Mouse (Mus musculus) adipocyte (in vitro differentiated cells): Measurements from ENCODE around the gene Prkd3.
A peak's percentile ranks its signal among the peaks of the same experiment; 100 is the strongest.

Experiments
- DNase-seq: peaks from one replicate; pipeline ENCODE4 v3.0.0-alpha.2; 2016; ENCODE audit warnings: low spot score

Prkd3 gene

DNA sequence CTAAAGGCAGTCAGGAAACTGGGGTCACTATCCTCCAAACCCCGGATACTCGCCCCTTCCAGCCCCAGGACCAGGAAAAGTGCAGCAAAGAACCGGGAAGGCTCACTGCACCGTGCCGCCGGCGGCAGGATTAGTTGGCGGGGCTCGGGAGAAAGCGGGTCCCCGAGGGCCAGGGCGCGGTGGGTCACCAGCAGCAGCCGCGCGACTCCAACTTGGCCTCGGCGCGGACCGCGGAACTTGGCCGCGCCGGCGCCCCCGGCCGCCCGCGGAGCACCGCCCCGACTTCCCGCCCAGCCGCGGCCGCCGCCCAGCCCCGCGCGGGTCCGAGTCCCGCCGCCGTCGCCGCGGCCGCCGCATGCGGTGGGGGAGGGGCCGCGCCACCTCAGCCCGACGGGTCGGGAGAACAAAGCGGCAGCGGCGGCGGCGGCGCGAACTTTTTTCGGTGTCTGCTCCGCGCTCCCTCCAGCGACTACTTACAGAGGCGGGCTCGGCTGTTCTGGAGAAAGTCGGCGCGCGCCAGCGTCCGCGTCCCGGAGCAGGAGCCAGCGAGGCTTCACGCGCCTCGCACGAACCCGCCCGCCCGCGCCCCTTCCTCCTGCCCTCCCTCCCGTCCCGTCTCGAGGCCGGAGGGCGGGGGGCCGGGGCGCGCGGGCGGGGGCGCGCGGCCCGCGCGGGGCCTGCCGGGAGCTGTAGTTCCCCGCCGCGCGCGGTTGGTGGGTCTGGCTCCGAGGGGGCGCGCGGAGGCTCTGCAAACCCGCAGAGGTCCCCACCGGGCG is at the start of gene Prkd3:
TSS of gene Prkd3 (minus strand) at position 609 of the 776 bp plus-strand sequence.
- peak; percentile 40 for DNase-seq

DNA sequence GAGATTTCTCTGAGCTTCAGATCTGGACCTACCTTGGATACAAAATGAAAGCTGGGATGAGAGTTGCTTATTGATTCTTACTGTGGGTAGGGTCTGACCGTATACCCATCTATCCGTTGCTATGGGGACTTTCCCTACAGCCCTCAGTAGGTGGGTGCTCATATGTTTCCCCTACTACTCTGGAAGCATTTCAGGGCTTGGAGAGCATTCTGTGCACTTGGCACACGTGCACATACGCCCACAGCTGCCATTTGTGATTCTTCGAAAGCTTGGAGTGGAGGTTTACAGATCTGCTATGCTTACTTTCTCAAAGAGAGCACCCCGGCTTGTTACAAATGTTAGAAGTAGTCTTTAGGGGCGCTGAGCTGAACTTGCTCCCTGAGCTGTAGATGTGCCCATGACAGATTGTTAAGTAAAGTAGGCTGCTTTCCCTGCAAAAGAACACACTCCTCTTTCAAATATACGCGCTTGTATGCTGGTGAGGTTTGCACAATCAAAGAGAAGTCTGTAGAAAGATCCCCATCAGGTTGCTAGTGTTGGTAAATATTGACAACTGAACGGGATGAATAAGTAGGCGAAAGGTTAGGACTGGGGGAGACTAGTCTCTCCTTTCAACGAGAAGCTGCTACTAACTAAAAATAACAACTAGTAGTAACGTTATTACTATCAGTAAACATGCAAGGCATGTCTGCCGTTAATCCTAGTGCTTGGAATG is 49.3 kb upstream of the Prkd3 start:
- no peak for DNase-seq

DNA sequence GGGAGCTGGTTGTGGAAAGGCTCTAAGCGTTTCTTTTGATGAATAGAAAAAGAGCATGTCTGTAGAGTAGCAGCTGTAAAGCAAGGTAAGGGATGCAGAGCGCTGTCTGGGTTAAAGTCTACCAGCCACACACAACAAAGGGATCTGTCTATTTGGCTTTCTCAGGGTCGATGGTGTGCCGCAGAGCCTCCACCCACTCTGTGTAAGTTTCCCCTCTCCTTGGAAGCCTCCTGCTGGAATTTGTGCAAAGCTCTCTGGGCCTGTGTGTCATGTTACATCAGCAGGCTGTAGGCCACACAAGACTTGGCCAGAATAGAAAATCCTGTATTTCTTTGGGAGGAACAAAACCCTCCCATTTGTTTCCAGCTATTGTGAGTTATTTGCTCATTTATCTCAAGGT is 48.4 kb upstream of the Prkd3 start:
- DNase-seq, result peak; percentile 39

DNA sequence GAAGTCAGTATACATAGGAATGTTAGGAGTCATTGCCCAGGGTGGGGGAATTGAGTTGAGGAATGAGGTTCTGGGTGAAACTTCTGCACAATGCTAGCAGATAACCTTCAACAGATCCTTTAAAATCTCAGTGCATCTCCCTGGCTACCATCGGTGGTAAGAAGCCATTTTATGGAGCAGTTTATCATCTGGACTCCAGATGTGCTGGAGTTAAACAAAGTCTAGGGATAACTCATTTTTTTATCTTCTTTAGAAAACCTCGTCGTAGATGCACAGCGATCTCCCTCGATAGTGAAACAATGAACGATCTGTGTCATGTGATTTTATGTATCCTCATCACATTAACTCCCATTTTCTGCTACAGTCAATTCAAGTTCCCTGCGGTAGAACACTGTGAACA is 48.0 kb upstream of the Prkd3 start:
- no peak for DNase-seq

DNA sequence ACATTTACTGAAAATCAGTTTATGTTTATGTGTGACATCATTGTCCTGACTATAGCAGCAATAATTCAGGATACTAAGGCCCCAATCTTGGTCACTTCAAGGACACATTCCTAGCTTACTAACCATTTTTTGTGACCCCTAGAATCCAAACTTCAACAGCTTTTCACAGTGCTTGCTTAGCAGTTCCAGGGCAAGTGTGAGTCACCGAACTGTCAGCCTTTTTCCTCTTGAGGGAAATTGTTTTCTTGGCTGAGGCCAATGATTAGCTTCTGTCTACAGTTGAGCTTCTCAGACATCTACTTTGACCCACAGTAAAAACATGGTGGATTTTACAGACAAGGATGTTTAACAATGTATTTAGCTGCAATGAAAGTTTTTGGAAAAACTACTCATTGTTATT is 43.6 kb upstream of the Prkd3 start:
- DNase-seq, result peak; percentile 34

GRCm38 (mm10) chr17:79060221-79060620 is 39.6 kb upstream of the Prkd3 start:
- no peak for DNase-seq

DNA sequence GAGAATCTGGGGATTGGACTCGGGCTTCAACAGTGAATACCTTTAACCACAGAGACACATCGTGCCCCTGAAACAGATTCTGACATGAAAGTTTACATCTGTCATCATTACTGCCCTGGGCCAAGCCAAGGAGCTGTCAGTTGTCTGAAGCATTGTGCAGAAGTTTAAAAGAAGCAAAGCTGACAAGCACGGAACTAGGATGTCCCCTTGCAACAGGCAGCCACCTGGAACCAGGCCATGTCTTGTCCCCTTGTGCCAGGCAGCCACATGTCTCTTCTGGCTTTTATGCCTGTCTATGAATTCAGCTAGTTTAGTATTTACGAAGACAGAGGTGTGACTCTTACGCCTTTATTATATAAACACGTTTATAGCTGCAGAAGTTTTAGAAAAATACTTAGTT is 37.7 kb upstream of the Prkd3 start:
- no peak for DNase-seq

GRCm38 (mm10) chr17:79052088-79052812 is 31.6 kb upstream of the Prkd3 start:
- no peak for DNase-seq

DNA sequence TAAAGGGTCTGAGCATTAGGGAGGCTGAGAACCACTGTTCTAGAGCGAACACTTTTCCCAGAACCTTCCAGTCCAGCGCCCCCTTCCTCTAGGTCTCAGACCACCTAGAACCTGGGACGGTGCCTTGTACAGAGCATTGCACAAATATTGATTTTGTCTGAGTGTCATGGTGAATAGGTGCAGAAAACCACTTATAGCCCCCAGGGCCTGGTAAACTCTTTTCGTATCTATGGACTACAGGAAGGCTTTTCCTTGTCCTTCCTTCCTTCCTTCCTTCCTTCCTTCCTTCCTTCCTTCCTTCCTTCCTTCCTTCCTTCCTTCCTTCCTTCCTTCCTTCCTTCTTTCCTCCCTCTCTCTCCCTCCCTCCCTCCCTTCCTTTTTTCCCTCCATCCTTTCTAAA is 31.0 kb upstream of the Prkd3 start, which contains the start of gene Qpct:
TSS of gene Qpct (plus strand) at position 301 of the 400 bp plus-strand sequence.
- DNase-seq, result no peak

GRCm38 (mm10) chr17:79043705-79044104 is 23.1 kb upstream of the Prkd3 start:
- no peak for DNase-seq

- peak; percentile 66 for DNase-seq
Measured at GRCm38 (mm10) chr17:79039660-79040059, 19.0 kb upstream of the Prkd3 start.

- DNase-seq, result no peak
Measured at GRCm38 (mm10) chr17:79032782-79033181, 12.2 kb upstream of the Prkd3 start.

GRCm38 (mm10) chr17:79031569-79031968 is 11.0 kb upstream of the Prkd3 start:
- DNase-seq, result peak; percentile 43

GRCm38 (mm10) chr17:79029226-79029625 is 8.6 kb upstream of the Prkd3 start:
- DNase-seq, result peak; percentile 30

- no peak for DNase-seq
Measured at GRCm38 (mm10) chr17:79024544-79024943, 3.9 kb upstream of the Prkd3 start.

GRCm38 (mm10) chr17:79022746-79023145 is 2.1 kb upstream of the Prkd3 start:
- no peak for DNase-seq

- no peak for DNase-seq
Measured at GRCm38 (mm10) chr17:79020984-79021335, 344 bp upstream of the Prkd3 start.

DNA sequence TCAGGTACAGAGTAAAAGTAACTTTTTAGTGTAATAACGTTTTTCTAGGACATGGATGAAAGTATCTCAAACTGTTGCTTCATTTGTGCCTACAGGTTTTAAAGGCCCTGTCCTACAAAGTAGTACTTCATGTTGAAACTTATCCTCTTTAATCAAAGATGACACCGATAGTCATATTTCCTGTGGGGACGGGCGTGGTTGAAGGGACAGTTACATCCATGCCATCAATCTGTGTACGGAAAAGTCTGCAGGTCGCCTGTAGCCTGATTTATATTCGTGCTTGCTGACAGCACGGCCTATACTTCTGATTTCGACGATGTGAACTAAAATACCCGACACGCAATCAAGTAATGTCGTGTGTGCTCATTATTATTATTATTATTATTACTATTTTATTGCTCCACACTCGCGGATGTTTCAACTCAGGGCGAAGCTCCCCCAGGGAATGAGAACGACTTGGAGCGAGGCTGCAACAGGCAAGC is 849 bp downstream of the Prkd3 start:
- peak; percentile 53 for DNase-seq

GRCm38 (mm10) chr17:79018422-79018821 is 2.2 kb downstream of the Prkd3 start:
- no peak for DNase-seq

- DNase-seq, result no peak
Measured at GRCm38 (mm10) chr17:79015831-79016230, 4.8 kb downstream of the Prkd3 start.

- no peak for DNase-seq
Measured at GRCm38 (mm10) chr17:79014911-79015685, 5.5 kb downstream of the Prkd3 start.

DNA sequence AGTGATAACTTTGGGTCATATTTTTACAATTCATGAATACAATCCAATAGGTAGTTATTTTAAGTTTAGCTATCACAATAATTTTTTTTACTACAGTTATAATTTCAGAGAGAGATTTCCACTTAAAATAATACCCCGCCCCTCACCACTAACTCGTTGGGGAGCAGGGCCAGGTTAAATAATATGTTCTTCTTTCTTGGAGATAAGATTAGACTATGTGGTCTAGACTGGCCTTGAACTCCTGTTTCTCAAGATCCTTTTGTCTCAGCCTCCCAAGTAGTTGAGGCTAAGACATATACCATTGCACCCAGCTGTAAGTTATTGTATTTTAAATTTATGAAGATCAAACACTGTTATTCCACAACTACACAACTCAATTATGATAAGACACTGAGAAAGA is 7.0 kb downstream of the Prkd3 start:
- no peak for DNase-seq
